Mouse (Mus musculus) cerebellum, postnatal 36 days (tissue): ENCODE results near the gene Sppl2b.
"Not testable (repeated sequence)": the region's sequence is repeated elsewhere in the genome, so short reads cannot be mapped to it uniquely, and the experiment has no call there.

ENCODE experiments used
- DNase-seq, 2 experiments: peaks; one replicate each; pipeline ENCODE4 v3.0.0; 2021 to 2022; ENCODE audit warnings: mixed read lengths in 2 of 2

Gene Sppl2b

DNA sequence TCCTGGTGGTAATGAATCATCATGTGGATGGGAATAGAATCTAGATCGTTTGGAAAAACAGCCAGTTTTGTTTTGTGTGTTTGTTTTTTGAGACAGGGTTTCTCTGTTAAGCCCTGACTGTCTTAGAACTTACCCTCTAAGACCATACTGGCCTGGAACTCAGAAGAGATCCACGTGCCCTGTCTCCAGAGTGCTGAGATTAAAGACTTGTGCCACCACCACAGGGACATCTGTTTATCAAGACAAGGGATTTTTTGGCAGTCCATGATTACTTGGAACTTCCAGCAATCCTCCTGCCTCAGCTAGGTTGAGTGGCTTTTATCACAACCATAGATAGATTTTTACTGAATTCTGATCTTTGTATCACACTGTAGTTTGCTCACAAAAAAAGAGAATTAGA is 30.2 kb upstream of the Sppl2b start:
- no peak for DNase-seq

DNA sequence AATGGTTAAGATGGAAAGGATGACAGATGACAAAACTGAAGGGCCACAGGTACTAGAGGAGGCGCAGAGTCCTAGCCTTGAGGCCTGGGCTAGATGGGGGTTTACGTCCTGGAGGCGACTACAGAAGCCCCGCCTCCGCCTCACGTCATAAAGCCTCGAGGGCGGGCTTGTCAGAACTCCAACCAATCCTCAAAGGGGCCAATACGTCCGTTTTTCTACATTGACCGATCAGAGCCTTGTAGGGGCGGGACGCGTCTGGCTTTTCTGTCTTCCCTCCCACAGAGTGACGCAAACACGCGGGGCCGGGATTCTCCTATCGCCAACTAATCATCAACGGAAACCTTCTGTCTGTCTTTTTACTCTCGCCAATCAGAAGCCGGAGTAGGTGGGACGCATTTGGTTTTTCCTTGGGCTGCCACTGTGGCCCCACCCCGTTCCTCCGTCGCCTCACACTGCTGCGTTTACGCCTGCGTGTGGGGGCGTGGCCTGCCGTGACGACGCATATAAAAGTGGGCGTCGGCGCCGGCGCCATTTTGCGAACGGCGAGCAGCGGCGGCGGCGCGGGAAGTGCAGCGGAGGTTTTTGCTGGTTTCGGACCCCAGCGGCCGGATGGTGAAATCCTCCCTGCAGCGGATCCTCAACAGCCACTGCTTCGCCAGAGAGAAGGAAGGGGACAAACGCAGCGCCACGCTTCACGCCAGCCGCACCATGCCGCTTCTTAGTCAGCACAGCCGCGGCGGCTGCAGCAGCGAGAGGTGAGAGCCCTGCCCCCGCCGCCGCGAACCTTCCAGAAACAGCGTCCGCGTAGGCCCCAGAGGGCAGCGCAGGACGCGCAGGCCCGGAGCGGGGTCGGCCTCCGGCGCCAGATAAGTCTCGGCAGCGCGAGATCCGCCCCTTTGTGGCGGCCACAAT is 28.7 kb upstream of the Sppl2b start, which contains the start of gene Oaz1:
Gene Oaz1 (plus strand): TSS at position 506 of the 912 bp plus-strand sequence.
- DNase-seq = peak; percentile 96 to 98

DNA sequence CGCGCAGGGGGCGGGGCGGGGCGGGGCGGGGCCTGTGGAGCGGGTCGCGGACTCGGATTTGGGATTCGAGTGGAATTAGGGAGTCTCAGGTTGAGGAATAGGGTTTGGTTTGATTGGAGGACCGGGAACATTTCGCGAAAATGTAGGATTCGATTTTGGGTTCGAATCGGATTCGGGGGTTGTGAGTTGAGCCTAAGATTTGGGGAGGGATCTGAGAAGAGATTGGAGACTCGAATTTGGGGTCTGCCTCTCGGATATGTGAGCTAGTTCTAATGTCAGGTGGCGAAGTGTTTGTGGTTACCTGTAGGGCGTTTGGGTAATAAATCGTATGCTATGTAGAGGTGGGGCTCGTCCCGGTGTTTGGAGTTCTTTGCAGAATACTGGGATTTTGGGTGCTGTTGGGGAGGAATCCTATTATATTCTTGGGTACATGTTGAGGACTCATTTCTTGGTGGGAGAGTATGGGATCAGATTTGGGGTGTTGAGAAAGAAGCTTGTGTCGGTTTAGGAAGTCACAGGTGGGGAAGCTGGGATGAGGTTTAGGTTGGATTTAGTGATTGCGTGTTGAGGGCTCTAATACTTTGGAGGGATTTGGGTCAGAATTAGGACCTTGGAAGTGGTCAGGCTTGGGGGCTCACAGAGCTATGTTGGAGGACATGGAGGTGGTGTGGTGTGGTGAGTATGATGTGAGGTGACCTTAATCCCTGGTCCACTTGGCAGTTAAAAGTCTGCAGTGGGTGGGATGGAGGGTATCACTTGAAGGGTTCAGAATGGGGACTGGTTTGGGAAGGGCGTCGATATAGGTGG is 27.8 kb upstream of the Sppl2b start:
- no peak for DNase-seq

DNA sequence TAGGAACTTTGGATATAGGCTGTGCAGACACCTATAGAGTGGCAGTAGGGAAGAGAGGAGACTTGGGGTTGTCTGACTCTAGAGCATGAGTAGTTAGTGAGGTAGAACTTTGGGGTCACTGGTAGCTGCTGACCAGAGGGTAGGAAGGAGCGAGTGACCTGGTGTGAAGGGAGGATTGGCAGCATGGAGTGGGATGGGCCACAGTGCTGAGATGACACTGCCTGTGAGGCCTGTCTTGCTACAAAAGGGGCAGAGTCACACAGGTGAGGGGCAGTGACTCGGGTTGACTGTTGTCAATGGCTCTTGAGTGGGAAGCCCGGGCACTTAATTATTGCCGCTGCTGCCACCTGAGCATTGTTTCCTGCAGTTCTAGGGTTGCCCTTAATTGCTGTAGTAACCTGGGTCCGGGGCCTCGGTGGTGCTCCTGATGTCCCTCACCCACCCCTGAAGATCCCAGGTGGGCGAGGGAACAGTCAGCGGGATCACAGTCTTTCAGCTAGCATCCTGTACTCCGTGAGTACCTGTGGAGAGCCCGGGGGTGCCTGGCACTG is 27.1 kb upstream of the Sppl2b start:
- no peak for DNase-seq

DNA sequence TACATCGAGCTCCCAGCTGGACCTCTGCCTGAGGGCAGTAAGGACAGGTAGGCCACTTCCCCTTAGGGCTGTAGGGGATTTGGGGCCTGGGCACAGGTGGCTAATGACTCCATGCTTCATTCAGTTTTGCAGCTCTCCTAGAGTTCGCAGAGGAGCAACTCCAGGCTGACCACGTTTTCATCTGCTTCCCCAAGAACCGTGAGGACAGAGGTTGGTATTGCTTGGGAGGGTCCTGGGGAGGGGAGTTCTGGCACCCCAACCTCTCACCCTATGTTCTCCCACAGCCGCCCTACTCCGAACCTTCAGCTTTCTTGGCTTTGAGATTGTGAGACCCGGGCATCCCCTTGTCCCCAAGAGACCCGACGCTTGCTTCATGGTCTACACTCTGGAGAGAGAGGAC is 26.5 kb upstream of the Sppl2b start:
- DNase-seq = not testable (repeated sequence)

DNA sequence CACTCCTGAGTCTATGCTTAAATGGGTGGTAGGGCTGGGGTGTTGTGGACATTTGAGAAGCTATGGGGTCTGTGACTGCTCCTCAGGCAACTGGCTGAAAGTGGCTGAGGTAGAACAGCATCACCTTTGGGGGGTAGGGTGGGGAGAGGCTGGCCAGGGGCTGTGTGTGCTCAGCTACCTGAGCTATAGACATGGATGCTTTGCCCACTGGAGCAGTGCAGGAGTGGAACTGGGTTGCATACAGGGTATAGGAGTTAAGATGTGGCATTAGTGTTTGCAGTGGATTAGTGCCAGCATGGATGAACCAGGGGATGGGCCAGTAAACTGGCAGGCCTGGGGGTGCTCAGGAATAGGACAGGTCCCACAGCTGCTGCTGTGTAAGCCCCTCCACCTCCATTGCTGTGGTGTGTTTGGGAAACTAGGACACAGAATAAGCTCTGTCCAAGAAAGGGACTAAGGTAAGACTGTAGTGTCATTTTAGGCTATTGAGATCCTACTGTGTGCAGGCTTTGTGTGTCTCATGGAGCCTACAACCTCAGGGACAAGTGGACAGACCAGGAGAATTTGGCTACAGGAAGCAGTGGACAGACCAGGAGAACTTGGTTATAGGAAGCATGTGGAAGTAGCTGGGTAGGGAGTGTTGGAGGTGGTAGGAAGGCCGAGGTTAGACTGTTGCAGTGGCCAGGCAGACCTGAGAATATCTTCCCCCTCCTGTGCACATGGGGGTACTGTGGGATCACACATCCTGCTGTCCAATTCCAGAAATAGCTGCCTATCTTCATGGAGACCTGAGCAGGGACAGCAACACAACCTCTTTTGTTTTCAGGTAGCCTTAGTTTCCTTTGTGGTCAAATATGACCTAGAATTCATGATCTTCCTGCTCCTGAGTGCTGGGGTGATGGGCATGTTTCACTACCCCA is 25.5 kb upstream of the Sppl2b start:
- DNase-seq = no peak

DNA sequence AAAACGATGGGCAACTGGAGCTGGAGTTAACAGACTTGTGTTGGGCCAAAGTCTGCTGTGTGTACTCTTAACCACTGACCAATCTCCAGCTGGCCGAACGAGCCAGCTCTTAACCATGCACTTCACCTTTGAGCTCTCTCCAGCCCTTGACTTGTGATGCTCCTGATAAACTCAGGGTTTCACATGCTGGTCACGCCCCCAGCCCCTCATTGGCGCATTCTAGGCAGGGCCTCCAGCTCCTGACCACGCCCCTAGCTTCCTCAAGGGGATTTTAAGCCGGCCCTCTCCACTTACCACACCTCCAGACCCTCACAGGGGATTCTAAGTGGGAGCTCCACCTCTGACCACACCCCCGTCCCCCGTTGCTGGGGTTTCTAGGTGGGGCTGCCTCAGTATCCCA is 23.9 kb upstream of the Sppl2b start:
- DNase-seq = no peak

DNA sequence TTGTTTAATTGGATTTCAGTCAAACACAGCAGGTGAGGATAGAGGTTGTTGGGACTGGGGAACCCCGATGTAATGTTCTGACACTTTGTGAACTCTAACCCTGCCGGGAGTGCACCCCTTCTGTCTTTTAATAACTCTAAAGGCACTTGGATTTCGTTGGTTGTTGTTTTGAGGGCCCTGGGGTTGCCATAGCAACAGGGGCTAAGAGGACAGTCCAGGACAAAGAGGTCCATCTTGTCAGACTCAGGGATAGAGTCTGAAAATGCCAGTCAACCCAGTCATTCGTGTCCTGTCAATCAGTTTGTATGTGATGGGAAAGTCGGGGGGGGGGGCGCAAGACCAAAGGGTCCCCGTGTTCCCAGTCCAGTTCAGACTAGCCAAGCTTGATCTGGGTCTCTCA is 22.3 kb upstream of the Sppl2b start:
- DNase-seq = no peak

DNA sequence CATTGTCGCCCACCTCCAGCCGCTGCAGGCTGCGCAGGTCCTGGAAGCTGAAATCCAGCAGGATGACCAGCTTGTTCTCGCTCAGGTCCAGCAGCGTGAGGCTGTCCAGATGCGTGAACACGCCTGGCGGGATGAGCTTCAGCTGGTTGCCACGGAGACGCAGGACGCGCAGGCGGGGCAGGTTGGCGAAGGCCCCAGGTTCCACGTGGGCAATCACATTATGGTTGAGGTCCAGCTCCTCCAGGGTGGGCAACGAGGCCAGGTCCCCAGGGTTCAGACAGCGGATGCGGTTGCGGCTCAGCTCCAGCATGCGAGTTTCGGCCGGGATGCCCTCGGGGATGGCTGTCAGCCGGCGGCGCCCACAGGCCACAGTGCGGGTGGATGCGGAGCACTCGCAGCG is 19.5 kb upstream of the Sppl2b start:
- DNase-seq = no peak

DNA sequence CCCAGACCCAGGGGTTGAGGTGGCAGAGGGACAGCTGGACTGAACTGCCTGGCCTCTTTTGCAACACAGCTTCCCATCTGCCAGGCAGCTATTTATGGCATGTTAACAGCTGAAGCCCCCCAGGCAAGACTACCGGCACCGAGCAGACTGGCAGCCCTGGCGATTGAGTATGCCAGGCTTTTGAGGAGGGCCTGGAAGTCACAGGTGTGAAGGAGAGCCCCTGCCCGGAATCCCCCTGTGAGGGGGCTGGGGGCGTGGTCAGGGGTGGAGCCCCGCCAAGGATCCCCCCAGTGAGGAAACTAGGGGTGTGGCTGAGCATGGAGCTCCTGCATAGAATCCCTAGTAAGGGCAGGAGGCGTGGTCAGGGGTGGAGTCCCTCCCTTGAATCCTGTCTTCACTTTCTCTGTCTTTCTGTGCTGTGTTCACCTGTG is 18.1 kb upstream of the Sppl2b start:
- DNase-seq = peak in 1 of 2 experiments; percentile 51

DNA sequence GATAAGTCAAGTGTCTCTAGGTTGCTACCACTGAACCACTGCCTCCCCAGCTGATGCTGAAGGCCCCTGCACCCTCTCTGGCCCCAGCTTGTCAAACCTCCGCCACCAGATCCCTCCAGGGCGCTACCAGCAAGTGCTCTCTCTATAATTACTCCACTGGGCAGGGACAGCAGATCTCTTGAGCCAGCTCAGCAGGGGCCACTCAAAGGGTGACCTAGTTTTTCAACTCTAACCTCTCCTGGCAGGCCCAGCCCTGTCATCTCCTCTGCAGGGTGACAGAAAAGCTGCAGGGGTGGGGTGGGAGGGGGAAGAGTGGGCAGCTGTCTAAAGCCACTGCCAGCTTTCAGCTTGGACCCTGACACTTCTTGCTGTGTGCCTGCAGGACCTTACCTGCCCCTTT is 17.2 kb upstream of the Sppl2b start:
- DNase-seq = peak; percentile 68 to 73

DNA sequence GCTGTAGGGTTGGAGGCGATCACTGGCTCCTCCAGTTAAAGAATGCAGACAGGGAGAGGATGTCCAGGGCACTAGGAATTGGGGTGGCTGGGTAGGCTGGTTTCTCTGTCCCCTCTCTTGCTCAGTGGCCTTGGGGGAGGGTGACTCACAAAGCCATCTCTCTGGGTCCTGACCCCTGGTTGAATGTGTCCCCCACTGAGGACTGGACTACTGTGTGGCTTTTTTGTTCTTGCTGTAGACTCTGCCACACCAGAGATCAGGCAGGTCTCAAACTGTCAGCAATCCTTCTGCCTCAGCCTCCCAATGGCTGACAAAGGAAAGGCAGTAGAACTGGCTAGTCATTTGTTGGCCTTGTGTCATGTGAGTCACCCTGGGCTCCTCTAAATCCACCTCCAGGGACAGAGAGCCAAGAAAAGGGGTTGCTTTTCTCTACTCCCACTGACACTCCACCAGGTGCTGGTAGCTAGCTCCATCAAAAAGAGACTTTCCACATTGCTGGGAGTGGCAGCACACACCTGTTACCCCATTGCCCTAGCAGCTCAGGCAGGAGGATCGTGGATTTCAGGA is 16.6 kb upstream of the Sppl2b start:
- no peak for DNase-seq

DNA sequence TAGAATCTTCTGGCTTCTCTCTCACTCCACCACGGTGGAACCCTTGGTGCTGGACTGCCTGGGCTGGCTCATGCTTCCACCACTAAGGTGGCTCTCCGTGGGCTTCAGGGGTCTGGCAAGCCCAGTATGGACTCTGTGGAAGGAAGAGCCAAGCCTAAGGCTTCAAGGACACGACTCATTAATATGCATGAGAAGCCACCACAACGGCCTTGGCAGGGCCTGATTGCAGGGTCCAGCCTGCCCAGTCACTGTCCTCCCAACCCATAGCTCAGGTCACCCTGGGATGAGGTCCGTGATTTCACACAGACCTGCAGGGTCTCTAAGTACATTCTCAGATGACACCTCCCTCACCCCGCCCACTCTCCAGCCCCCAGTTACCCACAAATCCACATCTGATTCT is 15.2 kb upstream of the Sppl2b start:
- DNase-seq = no peak

DNA sequence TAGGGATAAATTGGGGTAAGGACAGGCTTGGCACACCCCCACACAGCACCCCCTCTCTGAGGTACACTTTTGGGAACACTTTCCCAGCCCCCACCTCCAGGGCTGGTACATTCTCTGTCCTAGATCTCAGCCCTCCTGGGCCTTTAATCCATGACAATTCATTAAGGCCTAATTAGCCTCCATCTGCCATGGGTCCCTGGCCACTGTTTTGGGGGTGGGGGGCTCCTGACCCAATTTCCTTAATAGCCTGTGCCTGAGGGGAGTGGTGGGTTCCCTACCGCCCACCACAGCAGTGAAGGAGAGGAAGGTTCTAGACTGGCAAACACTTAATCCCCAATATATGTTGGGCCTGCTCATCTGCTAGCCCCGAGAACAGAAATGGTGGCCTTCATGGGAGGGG is 13.4 kb upstream of the Sppl2b start:
- no peak for DNase-seq

DNA sequence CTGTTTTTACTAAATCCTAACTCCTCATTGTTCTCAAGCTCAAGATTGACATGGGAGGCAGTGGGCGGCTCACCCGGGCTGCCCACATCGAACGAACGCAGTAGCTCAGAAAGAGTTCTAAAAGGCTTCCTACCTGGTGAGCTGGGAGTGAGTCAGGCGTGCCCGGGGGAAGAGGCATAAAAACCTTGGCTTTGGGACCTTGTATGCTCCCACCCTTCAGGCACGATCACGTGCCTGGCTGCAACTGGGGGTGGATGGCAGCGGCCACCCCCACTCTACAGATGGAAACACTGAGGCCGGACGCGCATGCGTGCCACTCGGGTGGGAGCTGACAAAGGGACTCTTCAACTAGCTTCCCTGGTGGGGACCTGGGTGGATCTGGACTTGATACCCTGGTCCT is 12.7 kb upstream of the Sppl2b start:
- DNase-seq = no peak

DNA sequence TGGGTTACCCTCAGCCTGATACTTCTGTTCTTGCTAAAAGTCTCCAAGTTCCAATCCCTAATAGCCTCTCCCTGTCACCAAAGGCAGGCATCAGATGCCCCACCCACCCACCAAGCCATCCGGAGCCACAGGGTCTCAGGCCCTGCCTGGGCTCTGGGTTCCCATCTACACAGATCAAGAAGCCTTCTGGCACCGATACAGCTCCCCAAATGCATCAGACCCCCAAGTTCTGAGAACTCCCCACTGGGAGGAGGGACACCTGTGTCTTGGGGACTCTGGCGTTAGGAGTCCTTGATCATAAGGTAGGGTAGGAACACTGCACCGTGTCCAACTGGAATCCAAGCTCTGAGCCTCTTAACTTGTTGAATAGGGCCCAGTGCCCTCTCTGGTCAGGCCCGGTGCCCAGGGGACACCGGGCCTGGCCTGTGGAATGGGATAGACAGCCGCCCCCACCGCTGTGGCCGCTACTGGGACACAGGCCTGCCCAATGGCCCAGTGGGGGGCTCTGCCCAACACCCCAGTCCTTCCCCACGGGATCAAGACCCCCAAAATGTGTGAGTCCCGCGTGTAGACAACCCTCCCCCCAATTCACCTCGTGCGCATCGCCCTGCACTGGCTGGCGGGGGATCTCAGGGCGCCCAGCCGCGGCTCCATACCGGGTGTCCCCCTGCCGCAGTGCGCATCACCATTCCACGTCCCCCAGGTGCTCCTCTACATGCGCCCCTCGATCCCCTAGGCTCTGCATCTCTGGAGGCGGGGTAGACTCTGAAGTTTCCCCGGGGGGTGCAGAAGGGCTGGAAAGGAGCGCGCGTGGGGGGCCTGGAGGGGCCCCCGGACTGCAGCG is 11.8 kb upstream of the Sppl2b start:
- no peak for DNase-seq

DNA sequence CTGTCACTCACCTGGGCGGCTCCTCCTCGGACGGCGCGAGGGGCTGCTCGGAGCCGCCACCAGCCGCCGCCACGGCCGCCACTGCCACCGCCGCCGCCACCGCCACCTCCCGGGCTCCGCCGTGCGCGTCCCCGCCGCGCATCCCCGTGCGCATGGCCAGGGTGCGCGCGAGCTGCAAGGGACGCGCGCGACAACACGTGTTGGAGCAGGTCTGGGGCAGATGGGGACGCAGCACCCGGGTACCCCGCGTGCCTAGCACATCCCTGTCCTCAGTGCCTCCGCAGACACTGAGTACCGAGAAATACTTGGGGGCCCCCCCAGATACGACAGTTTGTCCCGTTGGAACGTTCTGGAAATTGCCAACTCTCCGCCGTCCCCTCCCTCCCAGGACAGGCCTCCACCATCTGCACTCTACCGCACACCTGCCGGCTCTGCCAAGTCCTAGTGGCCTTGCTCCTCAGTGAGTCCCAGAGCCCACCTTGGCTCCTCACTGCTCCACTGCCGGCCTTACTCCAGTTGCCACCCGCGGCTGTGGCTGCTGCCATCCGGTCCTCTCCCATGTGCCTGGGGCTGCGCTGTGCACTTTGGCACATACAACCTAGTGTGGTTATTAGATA is 11.0 kb upstream of the Sppl2b start, which contains the start of gene Lingo3:
Gene Lingo3 (minus strand): TSS at position 109 of the 617 bp plus-strand sequence.
- peak; percentile 78 to 82 for DNase-seq

DNA sequence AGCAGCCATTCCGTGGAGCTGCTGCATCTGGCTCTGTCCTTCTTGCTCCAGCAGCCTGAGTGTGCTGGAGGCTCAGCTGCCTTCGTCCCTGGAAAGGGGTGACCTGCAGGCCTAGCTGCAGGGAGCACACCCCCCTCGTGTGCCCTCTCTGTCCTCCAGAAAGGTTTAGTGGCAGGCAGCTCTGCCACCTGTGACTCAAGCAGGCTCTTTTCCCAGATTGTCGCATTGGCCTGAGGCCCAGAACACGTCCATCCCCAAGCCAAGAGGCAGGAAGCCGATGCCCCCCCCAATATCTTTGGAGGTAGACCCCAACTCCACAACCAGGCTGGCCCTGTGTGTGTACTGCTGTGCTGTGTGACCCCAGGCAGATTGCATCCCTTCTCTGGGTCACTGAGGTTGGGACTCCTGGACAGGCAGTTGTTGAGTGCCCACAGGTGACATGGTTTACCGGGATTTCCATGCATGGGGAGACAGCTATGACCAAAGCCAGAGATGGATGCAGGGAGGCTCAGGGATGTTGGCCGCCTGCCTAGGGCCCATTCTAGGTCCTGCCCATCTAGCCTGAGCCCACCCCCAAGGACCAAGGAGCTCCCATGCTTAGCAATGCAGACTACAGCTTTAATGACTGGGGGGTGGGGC is 9.9 kb upstream of the Sppl2b start:
- peak in 1 of 2 experiments; percentile 44 for DNase-seq

DNA sequence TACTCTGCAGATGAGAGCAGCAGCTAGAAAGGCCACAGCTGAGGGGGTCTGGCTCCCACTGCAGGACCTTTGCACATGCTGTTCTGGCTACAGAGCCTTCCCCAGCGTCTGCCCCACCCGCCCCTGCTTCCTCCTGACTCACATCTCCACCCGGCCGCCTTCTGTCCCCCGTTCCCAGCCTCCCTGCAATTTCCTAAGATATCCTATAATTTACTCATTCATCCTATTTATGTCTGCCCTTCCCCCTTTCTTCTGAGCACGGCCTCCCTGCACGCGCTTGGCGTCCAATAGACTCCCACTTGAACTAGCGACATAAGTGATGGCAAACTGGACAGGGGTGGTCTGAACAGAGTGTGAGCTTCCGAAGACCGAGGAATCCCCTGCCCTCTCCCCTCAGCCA is 9.3 kb upstream of the Sppl2b start:
- DNase-seq = no peak

DNA sequence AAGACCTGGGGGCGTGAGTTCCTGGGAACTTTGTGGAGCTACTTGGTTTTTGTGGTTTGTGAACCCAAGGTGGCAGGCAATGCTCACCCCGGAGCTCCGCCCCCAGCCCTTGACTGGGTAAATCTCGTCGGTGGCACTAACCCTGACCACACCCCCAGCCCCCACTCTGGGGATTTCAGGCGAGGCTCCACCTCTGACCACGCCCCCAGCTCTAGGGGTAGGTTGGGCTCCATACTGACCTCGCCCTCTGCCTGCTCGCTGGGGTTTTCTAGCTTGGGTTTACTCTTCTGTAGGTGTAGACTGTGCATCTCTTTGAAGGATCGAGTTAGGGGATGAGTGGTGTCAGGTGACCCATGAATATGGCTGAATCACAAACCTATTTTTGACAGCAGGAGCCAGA is 6.5 kb upstream of the Sppl2b start:
- no peak for DNase-seq
